Mouse (Mus musculus) effector memory CD4-positive, alpha-beta T cell, adult 5 months (primary cell): Measurements from ENCODE around the gene Snapc5. TPM values are rescaled to one million over a fixed set of nuclear protein-coding genes. Genes with fewer than 3 reads are reported as not detected.

Source experiments
- polyA plus RNA-seq: library from polyadenylated mRNA; unstranded; fragments of 100-300 nt; shearing (Covaris generic); gene quantifications from one replicate; pipeline ENCODE4 v1.2.1, GENCODE M21; 2017

The Snapc5 gene
- 32.1 TPM for polyA plus RNA-seq

DNA sequence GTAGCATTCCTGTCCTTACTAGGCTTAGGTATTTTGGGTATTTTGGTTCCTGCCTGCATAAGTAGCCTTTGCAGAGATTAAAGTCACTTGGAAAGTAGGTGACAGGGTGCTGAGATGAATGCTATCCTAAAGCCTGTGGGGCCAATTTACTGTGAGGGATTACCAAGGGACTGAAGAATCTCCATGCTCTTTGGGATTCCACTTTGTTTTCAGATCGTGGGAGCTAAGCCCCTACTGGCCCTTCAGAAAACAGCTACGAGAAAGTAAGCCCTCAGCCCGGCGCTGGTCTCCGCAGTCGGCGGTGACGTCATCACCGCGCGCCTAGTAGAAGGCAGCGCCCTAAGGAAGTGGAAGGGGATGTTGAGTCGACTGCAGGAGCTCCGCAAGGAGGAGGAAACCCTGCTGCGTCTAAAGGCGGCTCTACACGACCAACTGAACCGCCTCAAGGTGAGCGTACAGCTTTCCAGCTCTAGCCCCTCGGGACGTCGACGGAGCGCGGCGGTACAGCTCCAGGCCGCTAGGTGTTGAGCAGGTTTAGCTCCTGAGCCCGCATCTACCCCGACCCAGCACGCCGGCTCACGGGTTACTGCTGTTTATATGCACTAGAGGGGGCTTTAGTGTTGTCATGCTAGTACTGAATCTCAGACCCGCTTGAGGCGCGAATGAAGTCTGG, at the start of gene Snapc5:
Snapc5 (plus strand) TSS at position 301 of the 673 bp plus-strand sequence.

DNA sequence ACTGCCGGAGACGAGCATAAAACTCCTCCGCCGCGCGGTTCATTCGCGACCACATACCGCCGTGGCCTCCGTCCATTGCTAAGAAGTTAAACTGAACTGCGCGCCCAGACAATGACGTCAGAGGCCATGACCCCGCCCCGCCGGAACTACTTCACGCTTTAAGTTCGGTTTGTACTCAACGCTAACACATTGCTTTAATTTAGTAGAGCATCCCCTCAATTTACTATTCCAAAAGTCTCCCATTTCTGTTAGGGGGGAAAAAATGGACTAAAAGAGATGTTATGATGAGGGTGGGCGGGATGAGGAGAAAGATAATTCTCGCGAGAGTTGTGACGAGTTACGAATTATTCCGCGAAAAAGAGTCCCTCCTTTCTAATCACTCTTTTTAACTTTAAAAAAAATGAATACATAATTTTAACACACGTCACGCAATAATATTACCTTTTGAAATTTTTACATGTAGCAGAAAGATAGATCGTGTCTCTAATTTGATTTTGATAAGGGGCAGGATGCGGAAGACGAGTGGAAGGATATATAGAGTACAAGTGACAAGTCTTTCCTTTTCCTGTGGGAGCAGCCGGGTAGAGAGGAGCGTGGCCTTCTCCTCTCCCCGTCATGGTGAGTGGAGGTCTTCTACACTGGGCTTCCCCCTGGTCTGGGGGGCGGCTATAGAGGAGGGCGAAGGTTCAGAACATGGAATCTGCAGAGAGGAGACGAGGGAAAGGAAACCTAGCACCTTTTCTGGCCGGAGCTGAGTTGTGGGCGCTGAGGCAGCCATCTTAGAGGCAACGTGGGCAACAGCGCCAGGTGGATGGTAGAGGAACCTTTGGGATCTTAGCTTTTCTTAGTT, 6.0 kb upstream of the Snapc5 start, which contains the start of the genes Zwilch and Rpl4:
Zwilch (minus strand) TSS at position 289 of the 850 bp plus-strand sequence.
Rpl4 (plus strand) TSS at position 560 of the 850 bp plus-strand sequence.

Other genes starting within 250 kb of the Snapc5 start
- gene Smad6, start 157.2 kb upstream of the Snapc5 start, polyA plus RNA-seq, result not detected
- not detected for gene Lctl, start 62.1 kb upstream of the Snapc5 start, polyA plus RNA-seq
- 3.1 TPM for gene Zwilch, start 6.2 kb upstream of the Snapc5 start, polyA plus RNA-seq
- gene Rpl4, start 5.9 kb upstream of the Snapc5 start, polyA plus RNA-seq, result 1,720 TPM
- 9.5 TPM for gene Uchl4, start 55.9 kb downstream of the Snapc5 start, polyA plus RNA-seq
- gene Map2k1, start 74.4 kb downstream of the Snapc5 start, polyA plus RNA-seq, result 77.4 TPM
- gene Tipin, start 102.3 kb downstream of the Snapc5 start, polyA plus RNA-seq, result 26.2 TPM
- 15.9 TPM for gene Dis3l, start 162.0 kb downstream of the Snapc5 start, polyA plus RNA-seq
- 0.30 TPM for gene Megf11, start 206.4 kb downstream of the Snapc5 start, polyA plus RNA-seq